Mouse (Mus musculus) 3T3-L1 (cell line): ENCODE measurements around the gene Pxylp1.
A peak's percentile ranks its signal among the peaks of the same experiment; 100 is the strongest.

Experiments
- DNase-seq: peaks from one replicate; pipeline ENCODE4 v3.0.0-alpha.2; 2015; ENCODE audit warnings: low read depth, low spot score

The Pxylp1 gene

DNA sequence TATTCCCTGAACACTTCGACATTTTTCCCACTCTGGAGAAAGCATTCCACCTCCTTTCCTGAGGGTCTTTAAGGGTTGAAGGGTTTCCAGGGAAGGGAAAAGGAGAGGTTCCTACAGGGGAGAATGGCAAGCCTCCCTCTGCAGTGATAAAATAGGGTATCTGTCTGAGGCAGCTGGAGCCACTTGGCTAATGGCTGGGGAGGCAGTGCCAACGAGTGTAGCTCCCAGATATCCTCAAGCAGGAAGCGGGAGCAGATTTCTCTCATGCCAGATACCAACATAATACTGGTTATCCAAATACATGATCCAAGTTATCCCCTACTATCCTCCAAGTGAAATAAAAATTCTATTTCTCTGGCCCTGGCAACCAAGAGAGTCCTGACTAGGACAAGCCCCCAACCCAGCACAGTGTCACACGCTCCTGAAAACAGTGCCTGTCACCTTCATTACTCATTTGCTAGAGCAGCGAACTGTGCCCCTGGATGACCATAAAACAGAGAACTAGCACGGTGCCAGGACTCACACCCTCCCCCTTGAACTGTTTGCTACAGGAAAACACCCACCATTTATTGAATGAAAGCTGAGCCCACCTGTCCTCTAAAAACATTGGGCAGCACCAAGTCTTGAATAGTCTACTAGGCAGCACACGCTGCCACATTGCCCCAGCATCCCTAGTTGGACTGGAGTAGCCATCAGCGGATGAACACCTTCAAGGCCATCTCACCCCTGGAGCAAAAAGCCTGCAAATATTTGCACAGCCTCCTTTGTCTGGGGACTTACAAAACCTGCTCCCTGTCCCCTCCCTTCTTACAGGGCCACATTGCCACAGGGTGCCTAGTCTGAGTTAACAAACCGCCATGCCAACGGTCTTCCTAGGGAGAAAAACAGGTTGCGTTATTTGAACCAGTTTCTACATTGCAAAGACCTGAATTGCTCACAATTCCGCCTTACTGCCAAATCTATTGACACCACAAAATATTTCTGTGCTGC, 833 bp downstream of the Pxylp1 start:
- DNase-seq, result no peak

DNA sequence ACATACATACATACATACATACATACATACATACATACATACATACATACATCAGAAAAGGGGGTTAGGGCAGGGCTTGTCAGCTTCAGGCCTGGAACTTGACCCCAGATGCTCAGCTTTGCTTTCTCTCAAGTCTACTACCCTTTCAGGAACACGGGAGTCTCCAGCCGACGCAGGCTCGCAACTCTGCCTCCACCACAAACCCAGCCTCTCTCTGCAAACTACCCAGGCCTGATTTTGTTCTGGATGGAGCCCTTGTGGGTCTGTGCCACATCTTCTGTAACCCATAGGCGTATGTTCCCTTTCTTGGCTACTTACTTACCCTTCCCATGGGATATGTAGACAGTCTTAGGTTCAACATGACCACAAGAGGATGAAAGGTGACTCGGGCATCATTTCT, 1.7 kb downstream of the Pxylp1 start:
- no peak for DNase-seq

DNA sequence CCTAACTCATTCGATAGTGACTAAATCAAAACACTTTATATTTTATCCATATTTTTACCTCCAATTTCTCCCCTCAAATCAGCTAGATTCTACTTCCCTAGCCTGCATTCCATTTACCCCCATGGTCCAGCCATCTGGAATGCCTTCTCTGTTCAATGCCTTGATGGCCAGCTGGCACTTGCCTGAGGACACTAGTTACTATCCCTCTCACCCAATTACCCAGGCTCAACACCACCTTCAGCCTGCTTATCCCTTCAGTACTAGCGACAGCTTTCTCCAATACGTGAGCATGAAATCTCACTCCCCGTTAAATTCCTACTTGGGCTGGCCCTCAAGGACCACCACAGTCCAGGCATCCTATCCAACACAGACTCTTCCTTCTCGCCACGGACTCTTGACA, 2.2 kb downstream of the Pxylp1 start:
- DNase-seq, result no peak

DNA sequence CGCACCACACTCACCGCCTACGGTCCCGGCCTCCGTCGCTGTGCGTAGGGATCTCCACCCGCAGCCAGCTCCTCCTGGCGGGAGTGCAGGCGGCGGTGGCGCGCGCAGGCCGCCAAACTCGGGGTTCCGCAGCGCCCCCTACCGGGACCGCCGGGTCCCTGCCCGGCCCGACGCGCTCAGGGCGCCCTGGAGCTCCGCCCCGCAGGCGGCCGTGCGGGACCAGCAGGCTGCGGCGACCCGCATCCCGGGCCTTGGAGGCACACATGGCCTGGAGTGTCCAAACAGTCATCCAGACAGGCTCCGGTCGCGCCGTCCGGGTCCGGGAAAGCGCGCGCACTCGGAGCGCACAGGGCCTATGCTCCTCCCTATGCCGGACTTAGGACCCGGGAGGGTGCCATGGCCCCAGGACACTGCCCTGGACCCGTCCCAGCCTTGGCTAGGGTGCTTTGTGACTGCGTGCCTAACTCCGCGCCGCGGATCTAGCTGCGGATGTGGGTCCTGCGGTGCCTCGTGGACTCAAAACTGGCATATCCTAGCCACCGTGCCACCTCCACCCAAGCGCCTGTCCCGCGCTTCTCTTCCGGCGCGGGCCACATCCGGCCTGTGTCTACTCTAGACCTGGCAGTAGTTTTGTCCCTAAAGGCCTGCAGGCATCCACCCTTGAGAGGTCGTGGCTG, 3.0 kb downstream of the Pxylp1 start:
- peak; percentile 66 for DNase-seq

DNA sequence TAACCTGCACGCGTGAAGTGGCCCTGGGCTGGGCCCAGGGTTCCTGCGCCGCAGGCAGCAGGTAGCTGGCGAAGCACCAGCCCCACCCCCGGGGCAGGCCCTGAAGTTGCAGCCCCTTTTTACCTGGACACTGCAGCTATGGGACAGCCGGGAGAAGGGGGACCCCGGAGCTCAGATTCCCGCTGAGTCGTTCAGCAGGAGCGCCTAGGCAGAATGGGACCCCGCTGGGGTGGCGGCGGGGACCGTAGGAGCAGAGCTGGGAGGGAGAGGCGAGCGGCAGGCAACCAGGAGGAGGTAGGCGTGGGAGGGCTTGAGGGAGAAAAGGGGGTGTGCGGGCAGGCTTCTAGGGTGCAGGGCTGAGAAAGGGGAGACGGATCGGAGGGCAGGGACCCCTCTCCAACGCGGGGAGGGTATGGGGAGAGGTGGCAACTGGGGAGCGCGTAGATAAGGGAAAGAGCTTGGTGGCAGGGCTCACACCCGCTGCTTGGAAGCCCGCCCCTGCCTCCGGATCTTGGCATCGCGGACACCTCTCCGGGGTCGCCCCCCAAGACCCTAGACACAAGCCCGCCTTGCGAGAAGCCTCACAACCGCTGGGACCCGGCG, 3.6 kb downstream of the Pxylp1 start:
- no peak for DNase-seq

DNA sequence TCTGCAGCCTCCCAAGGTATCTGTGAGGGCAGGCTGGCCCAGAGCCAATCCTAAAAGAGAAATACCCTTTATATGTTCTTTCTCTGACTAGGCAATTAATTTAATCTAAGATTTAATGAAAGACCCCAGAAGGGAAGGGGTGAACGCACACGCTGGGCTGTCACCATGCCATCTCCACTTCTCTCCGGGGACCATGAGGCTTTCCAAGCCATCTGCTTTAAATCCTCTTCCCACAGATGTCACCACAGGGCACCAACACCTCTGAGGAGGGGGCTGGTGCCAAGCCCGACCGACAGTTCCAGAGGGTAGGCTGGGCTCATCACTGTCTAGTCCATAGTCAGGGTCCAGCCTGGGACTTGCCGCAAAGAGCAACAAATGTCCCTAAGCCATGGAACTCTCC, 4.5 kb downstream of the Pxylp1 start:
- DNase-seq, result no peak

DNA sequence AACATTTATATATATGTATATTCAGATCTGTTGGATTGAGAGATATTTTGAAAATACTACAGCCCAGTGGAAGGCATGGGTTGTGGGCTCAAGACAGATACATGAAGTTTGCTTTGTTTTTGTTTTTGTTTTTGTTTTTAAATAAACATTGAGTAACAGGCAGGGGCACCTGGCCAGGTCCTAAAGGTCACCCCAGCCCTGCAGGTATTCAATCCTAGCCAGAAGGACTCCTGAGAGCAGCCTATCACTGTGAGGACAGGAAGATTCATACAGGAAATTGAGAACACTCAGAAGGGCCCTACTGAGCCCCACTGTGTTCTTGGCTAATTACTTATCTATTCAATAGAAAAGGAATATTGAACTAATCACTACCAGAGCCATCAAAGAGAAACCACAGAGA, 5.0 kb downstream of the Pxylp1 start:
- DNase-seq, result no peak

DNA sequence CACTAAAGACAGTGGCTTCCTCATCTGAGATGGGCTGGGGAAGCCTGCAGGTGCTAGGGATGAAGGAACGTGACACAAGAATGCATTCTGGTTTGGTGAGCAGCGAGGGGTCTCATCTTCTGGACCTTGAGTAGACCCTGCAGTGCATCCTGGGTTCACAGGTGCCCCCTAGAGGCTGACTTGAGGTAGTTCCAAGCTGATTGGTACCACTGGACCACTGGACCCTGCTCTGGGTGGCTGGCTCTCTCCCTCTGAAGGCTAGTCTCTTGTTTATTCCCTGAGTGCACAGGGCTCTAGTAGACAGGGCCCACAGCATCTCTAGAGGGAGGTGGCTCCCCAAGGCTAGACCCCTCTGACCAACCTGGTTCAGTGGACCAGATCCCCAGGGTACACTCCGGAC, 6.7 kb downstream of the Pxylp1 start:
- no peak for DNase-seq

DNA sequence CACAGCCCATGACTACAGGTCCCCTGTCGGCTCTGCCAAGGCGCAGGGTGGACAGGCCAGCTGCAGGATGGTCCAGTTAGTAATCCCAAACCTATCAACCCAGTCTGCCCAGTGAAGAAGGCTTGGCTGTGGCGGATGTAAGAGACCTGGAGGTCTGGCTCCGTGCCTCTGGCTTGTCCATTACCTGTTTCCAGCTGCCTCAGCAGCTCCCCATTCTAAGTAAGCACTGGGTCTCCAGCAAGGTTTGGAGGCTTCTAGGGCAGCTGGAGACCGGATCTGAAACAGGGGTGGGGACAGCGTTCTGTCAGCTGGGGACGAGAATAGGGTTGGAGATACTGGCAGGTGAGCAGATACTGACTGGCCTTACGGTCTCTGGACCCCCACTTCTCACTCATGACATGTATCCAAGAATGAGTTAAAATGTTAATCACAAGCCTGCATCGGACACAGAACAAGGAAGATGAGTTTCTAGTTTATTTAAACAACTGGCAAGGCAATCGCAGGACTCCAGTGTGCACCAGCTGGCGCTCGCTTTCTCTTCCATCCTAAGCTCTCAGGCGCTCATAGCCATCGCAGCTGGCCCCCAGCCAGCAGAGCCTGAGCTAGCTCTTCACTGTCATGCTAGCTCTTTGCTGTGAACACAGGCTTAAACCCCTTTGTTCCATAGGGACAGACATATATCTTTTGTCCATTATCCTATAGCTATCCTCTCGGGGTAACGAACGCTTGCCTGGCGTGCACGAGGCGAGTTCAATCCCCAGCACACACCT, 9.8 kb downstream of the Pxylp1 start:
- DNase-seq, result no peak

DNA sequence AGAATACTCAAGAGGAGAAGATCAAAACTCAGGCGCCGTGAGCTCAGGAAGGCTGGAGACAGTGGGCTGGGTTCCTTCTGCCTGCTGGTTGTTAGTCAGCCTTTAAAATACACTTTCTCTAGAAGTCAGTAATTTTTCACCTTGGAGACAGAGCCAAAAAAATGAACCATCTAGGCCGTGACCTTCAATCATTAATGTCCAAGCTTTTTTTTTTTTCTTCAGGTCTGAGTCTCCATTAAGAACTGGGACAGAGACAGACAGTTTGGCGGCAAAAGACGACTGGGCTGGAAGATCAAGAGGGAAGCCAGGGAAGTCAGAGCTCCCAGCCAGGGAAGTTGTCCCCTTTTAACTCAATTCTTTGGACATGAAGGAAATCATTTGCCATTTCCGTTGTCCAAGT, 10.6 kb downstream of the Pxylp1 start:
- DNase-seq, result no peak

DNA sequence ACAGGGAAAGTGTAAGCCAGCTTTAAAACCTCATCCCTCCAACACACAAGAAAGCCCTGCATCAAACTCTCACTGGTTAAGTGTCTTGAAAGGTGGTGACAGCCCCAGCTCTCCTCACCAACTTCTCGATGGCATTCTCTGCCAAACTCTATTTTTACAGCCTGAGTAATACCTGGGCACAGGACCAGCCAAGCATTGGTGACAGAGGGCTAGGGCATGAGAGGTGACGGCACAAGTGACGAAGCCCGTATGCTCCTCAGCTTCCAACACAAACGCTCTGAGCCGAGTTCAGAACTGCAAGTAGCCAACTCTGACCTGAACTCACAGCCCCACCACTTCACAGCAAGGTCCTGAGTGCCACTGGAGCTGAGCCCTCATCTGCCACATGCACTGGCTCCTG, 13.4 kb downstream of the Pxylp1 start:
- DNase-seq, result no peak

DNA sequence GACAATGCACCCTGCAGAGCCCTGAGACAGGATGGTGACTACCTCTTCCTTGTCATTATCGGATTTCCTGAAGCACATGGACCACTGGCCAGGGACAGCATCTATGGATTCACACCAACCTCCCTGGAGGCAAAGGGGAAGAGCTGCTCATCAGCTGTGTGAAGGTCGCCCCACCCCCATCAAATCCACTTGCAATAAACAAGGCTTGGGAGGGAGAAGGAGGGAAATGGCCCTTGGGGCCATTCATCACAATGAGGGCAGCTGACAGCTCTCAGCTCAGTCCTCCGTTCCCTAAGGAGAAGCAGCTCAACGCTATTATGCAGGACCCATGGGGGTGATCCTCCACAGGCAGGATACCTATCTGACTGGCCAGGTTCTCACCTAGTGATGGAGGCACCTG, 14.0 kb downstream of the Pxylp1 start:
- DNase-seq, result no peak

DNA sequence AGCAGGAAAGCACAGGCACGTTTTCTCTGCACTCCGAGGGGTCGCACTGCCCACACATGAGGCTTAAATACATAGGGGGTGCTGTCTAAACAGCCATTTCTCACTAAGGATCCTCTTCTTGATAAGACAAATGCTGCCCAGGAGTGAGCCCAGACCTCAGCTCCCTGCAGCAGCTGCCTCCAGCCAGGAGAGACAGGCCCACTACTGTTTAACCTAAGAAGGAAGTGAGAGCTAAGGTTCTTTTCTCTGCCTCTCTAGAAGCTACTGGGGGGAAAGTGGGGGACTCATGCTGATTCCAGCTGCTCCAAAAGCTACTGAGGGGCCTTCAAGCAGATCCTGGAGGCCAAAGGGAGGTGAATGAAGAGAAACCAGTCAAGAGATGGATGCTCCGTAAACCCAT, 16.8 kb downstream of the Pxylp1 start:
- DNase-seq, result no peak

DNA sequence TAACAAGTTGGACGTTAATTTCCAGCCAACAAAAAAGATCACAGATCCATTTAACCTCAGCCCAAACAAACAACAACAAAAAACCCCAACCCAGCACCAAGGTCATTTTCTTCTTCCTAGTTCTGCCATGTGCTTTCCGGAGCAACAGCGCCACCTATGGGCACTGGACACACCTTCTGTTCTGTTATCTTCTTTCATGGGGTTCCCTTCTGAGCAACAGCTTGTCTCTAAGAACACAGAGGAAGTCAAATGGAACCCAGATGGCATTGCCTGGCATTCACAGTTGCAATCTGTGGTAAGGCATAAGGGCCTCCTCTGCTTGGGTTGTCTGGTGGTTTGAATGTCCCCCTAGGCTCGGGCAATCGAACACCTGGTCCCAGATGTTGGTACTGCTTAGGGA, 19.4 kb downstream of the Pxylp1 start:
- DNase-seq, result peak; percentile 60

DNA sequence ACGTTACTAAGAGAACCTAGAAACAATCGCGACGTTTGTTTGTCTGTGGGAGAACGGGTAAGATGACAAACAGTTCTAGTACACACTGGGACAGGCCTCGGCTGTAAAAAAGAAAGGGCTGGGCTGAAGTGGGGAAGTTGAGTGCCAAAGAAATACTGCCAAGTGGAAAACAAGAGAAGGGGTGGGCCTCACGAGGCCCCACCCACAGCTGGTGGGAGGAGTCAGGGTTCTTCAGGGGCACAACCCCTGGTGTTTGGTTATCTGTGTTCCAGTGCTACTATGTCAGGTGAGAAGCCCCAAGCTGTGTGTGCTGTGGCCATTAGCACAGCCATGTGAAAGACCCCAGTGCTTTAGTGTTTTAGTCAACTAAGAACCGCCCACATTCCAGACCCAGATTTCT, 22.4 kb downstream of the Pxylp1 start:
- DNase-seq, result no peak

DNA sequence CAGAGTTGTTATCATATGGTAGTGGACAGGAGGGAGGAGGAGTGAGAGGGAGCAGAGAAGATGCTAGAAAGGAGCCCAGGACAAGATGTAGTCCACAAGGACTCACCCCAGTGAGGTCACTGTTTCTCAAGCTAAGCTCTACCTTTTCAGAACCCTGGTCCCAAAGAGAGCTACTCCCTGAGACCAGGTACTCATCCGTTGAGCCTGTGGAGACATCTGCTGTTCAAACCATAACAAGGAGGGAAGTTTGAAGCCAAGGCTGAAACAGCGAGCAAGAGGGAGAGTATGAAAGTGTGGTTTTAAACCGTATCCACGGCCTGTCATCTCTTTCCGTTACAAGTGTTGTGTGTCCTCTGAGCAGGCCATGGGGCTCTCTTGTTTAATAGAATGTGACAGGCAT, 22.9 kb downstream of the Pxylp1 start:
- DNase-seq, result no peak

DNA sequence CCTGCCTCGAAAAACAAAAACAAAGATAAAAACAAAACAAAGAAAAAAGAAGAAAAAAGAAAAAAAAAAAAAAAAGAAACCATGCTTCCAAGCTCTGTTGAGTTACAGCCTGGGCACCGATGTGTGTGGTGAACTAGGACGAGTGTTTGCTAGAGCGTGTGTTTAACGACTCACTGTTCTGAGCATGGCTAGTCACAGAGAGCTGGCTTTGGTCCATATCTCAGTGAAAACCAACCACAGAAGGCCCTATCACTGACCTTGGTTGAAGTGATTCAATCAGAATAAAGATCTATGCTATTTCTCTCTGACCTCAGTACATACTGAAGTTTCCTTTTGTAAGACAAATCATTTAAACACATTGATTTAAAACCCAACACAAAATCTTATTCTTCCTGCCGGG, 23.9 kb downstream of the Pxylp1 start:
- peak; percentile 81 for DNase-seq

DNA sequence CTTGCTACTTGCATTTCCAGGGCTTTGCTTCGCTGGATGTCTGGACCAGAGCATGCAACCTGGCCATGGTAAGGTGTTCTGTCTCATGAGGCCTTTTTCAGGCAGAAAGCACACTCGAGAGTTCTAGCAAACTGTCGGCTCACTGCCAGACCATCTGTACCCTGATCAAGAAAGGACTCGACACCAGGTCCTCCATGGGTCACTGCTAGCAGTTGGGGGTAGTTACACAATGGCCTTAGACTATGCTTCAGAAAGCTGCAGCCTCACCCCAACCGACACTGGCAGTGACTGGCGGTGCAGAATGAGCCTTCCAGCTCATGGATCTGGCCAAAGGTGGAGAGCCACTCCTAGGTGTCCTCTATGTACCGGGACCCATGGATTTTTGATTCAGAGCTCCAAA, 25.3 kb downstream of the Pxylp1 start:
- DNase-seq, result no peak

DNA sequence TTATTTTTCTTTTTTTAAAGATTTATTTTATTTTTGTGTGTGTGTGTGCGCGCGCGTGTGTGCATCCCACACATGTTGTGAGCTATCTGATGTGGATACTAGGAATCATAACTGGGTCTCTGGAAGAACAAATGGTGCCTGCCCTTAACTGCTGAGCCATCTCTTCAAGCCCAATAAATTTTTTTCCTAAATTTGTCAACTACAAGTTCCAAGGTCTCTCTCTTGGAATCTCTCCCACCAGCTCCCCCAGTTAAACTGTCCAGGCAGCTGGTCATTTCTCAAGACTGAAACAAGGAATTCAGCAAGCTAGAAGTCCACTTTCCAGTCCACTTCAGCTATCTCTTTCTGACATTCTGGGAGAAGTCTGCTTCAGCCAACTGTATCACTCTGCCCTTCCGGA, 26.3 kb downstream of the Pxylp1 start:
- no peak for DNase-seq

DNA sequence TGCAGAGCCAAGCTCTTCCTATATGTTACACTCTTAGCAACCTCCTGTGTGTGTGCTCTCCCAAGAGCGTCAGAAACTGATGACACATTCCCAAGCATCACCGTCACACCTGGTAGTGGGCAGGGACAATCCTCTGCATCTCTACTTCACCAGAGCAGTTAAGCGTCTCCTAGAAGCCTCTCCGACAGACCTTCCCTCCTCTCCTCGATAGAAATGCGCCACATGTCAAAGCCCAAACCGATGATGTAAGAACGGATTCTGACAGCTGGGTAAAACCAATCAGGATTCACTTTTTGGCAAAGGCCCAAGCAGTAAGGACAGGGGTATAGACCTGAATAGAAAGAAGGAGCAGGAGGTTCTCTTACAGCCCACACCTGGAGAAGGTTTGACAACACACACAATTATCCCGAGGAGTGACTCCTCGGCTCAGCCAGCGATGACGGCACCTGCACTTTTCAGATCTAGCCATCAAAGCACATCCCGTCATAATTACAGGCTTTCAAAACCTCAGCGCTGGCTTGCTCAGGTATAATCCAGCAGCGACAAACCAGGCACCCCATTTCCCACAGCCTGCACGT, 26.9 kb downstream of the Pxylp1 start:
- no peak for DNase-seq

DNA sequence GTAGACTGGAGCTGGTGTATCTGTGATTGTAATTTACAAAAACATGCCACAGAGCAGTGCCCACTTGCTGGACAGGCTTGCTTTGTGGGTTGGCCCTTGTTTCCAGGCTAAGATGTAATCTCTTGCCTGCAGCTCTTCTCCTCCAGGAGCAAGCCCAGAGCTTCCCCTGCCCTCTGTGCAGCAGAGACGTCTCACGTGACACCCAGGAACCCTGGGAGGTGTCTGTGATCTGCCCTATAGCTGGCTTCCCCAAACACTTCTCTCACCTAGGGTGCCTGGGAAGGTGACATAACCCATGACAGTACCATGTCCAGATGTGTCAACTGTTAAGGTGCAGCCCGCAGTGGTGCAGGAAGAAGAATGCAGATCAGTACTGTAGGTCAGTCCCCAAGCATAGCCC, 28.9 kb downstream of the Pxylp1 start:
- DNase-seq, result no peak

DNA sequence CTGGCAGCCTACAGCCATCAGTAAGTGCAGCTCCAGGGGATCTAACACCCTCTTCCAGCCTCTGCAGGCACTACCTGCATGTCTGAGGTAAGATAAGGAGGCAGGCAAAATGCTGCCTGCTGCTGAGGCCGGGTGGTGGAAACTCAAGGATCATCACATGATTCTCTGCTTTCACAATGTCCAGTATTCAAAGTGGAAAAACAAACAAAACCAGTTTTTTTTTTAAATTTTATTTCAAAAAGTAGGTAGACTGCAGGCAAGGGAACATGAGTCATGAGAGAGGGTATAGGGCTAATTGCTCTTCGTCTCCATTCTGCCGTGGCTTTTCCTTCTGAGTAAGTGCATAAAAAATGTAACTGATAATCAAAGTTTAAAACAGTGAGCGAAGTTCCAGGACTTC, 29.6 kb downstream of the Pxylp1 start:
- DNase-seq, result peak; percentile 72
